Comparison of ENCODE assay signal across 10 mouse cellular contexts in the genomic region with DNA sequence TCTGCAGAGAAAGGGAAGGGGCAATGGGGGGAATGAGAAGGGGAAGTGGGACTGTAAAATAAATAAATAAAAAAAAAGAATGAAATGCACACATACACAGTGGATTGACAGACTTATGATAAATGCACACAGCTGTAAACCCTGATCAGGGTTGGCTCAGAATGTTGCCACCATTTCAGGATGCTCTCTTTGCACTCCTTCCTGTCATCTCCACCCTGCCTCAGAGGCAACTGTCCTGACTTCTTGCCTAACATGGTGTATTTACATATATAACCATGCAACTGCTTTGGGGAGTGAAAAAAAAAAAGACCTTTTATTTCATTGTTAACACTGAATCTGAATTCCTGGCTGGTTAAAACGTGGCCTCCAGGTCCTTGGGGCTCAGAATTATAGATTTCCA.
DNase-seq lines count a peak whose midpoint lies in the region; ATAC-seq lines count a peak whose summit lies in the region.
"Had no signal": no experiment of that assay in that cellular context is flagged by ENCODE, and none has a peak within 500 bp of the region (broad histone marks: within the 10 kb centered on the region; RNA-seq: fewer than 3 reads in every experiment).

No protein-coding gene starts in this region.

- no peaks in the 10 kb centered on the region for H3K36me3 ChIP-seq in hindbrain, embryonic 13.5 days
- H3K36me3 ChIP-seq in hindbrain, embryonic 12.5 days, result no peaks in the 10 kb centered on the region
- H3K36me3 ChIP-seq in embryonic facial prominence, embryonic 10.5 days (replicated peaks), result no peaks in the 10 kb centered on the region
- H3K36me3 ChIP-seq in midbrain, embryonic 12.5 days, result no peaks in the 10 kb centered on the region
- H3K36me3 ChIP-seq: neural tube, embryonic 15.5 days had no signal

- no peak overlapping the region for H3K27ac ChIP-seq in hindbrain, embryonic 13.5 days
- H3K27ac ChIP-seq in hindbrain, embryonic 12.5 days, result no peak overlapping the region
- 0 out of 2 replicates have a peak overlapping the region, but pooled peaks have one; percentile 76 for H3K27ac ChIP-seq in embryonic facial prominence, embryonic 10.5 days (replicated peaks)
- no peak overlapping the region for H3K27ac ChIP-seq in midbrain, embryonic 12.5 days (replicated peaks)
- H3K27ac ChIP-seq: neural tube, embryonic 15.5 days had no signal

- no peak overlapping the region for H3K4me3 ChIP-seq in hindbrain, embryonic 13.5 days
- H3K4me3 ChIP-seq in hindbrain, embryonic 12.5 days, result no peak overlapping the region
- H3K4me3 ChIP-seq in embryonic facial prominence, embryonic 10.5 days, result no peak overlapping the region
- H3K4me3 ChIP-seq in midbrain, embryonic 12.5 days, result no peak overlapping the region

- no peak for ATAC-seq in hindbrain, embryonic 13.5 days (ENCODE audit: low FRiP score)
- no peak for ATAC-seq in hindbrain, embryonic 12.5 days (ENCODE audit: low FRiP score)
- peak; percentile 88 for ATAC-seq in granulocyte monocyte progenitor cell, adult 5-6 weeks (replicated peaks; ENCODE audit: poor library complexity, severe bottlenecking)
- ATAC-seq in midbrain, embryonic 12.5 days (ENCODE audit: low FRiP score, low read depth), result no peak

- no peak for DNase-seq in embryonic facial prominence, embryonic 10.5 days (ENCODE audit: low spot score)
- DNase-seq in ovary, postnatal 10 days (ENCODE audit: low spot score), result no peak
- DNase-seq in cerebellum, adult 11 months, result no peak
- DNase-seq in Muller cell, postnatal 12 days (ENCODE audit: inconsistent ontology term), result no peak
- DNase-seq: thymus, postnatal 25 days had no signal

- H3K4me2 ChIP-seq in hindbrain, embryonic 13.5 days, result peak overlapping the region; percentile 50; the same call in 1 of the 2 replicates
- H3K4me2 ChIP-seq in hindbrain, embryonic 12.5 days (replicated peaks), result no peak overlapping the region
- H3K4me2 ChIP-seq in midbrain, embryonic 12.5 days (replicated peaks), result peak overlapping the region; percentile 53; the same call in 1 of the 2 replicates

- no peaks in the 10 kb centered on the region for H3K27me3 ChIP-seq in hindbrain, embryonic 13.5 days
- 0 out of 2 replicates have a peak, but pooled peaks cover 3% of the 10 kb centered on the region for H3K27me3 ChIP-seq in hindbrain, embryonic 12.5 days
- 0 out of 2 replicates have a peak, but pooled peaks cover 9% of the 10 kb centered on the region for H3K27me3 ChIP-seq in embryonic facial prominence, embryonic 10.5 days (replicated peaks; ENCODE audit: low read depth, poor library complexity, severe bottlenecking)
- no peaks in the 10 kb centered on the region; the same call in 1 of the 2 replicates for H3K27me3 ChIP-seq in midbrain, embryonic 12.5 days
- H3K27me3 ChIP-seq: neural tube, embryonic 15.5 days had no signal

- H3K4me1 ChIP-seq in hindbrain, embryonic 13.5 days (replicated peaks), result peaks cover 11% of the 10 kb centered on the region
- peaks cover 12% of the 10 kb centered on the region for H3K4me1 ChIP-seq in hindbrain, embryonic 12.5 days
- peaks cover 14% of the 10 kb centered on the region for H3K4me1 ChIP-seq in embryonic facial prominence, embryonic 10.5 days
- H3K4me1 ChIP-seq in midbrain, embryonic 12.5 days, result peaks cover 12% of the 10 kb centered on the region

- WGBS in hindbrain, embryonic 13.5 days, result 30% methylated on average over 1 of the region's 1 CpGs
- 24% methylated on average over 1 of the region's 1 CpGs for WGBS in hindbrain, embryonic 12.5 days
- 16% methylated on average over 1 of the region's 1 CpGs for WGBS in embryonic facial prominence, embryonic 10.5 days
- 24% methylated on average over 1 of the region's 1 CpGs for WGBS in midbrain, embryonic 12.5 days

- H3K9ac ChIP-seq in hindbrain, embryonic 13.5 days, result no peak overlapping the region
- no peak overlapping the region for H3K9ac ChIP-seq in hindbrain, embryonic 12.5 days
- H3K9ac ChIP-seq in midbrain, embryonic 12.5 days (replicated peaks), result no peak overlapping the region

- H3K9me3 ChIP-seq in hindbrain, embryonic 13.5 days, result no peaks in the 10 kb centered on the region
- no peaks in the 10 kb centered on the region for H3K9me3 ChIP-seq in hindbrain, embryonic 12.5 days (replicated peaks)
- H3K9me3 ChIP-seq in embryonic facial prominence, embryonic 10.5 days, result no peaks in the 10 kb centered on the region
- H3K9me3 ChIP-seq in midbrain, embryonic 12.5 days, result no peaks in the 10 kb centered on the region
- H3K9me3 ChIP-seq: neural tube, embryonic 15.5 days had no signal
